Mouse (Mus musculus) C2C12 (cell line): ENCODE results near the gene Tldc1.

Source experiments
- CEBPB ChIP-seq: IDR thresholded peaks from one replicate; pipeline ENCODE4 v1.6.1; 2011; ENCODE audit warnings: low read depth, mild to moderate bottlenecking, control low read depth, moderate library complexity
- CTCF ChIP-seq: IDR thresholded peaks from one replicate; pipeline ENCODE4 v1.5.1; 2011; ENCODE audit not compliant: control insufficient read depth, insufficient read depth, insufficient read length
- MAX ChIP-seq: IDR thresholded peaks from one replicate; pipeline ENCODE4 v1.6.1; 2011; ENCODE audit warnings: mild to moderate bottlenecking, control low read depth
- MYOD1 ChIP-seq: IDR thresholded peaks from one replicate; pipeline ENCODE4 v1.6.1; 2011; ENCODE audit warnings: low read depth; ENCODE audit not compliant: control insufficient read depth, insufficient read length
- MYOG ChIP-seq: IDR thresholded peaks from one replicate; pipeline ENCODE4 v1.6.1; 2011; ENCODE audit not compliant: control insufficient read depth, insufficient read length; ENCODE audit errors: extremely low read depth
- USF1 ChIP-seq: IDR thresholded peaks from one replicate; pipeline ENCODE4 v1.6.1; 2011; ENCODE audit warnings: low read depth, mild to moderate bottlenecking, control low read depth, moderate library complexity

- TF ChIP-seq CTCF, result no peak
- TF ChIP-seq CEBPB, result no peak
- no peak for TF ChIP-seq MAX
- no peak for TF ChIP-seq USF1
- TF ChIP-seq MYOD1, result no peak
- no peak for TF ChIP-seq MYOG
Measured at GRCm38 (mm10) chr8:119784676-119785075, 6.5 kb upstream of the Tldc1 start.
